Mouse (Mus musculus) lung, postnatal 25 days (tissue): ENCODE data around the gene Corin.
A peak's percentile ranks its signal among the peaks of the same experiment; 100 is the strongest.

Experiments used
- DNase-seq: peaks from one replicate; pipeline ENCODE4 v3.0.0; 2022; ENCODE audit warnings: low spot score

Corin gene

DNA sequence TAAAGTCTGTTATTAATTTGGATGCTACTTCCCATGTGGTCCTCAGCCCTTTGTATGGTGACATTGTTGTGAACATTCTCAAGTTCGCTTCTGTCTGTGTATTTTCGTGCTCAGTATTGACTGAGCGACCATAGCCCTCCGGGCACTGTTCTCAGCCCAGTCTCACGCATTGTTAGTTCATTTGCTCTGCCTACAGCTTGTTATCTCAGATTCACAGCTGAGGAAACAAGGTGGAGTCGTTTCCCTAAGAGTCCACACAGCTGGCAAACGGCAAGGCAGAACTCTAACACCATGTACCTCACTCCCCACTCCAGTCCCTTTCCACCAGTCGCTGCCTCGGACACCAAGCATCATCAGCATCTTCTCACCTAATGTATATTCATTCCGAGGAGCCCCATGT lies 63.1 kb downstream of the Corin start:
- DNase-seq: no peak

DNA sequence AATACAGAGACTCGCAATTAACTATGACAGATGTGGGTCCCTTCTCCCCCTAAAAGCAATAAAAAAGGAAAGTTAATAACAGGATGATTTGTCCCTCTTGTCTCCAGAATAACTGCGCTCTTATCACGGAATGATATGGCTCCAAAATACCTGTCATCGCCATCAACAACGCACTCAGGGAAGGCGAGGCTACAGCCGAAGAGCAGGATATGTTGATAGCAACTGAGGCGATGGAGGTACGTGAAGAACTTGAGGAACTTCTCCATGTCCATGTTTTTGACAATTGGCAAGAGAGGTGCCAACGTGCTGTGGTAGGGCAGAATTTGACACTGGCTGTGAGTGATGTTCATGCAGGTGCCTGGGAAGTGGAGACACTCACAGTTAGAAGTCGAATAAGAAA lies 69.2 kb downstream of the Corin start:
- DNase-seq: no peak

DNA sequence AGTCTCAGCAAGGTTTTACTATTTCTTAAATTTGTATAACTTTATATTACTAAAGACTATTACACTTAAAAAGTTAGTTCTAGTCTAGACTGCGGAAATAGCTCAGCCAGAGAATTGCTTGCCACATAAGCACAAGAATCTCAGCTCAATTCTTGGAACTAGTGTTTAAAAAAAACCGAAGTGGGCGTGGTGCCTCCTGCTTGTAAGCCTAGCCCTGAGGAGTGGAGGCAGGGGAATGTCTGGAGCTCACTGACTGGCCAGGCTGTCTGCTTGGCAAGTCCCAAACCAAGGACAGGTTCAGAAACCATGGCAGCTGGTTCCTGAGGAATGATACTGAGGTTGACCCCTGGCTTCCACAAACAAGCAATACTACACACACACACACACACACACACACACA lies 72.4 kb downstream of the Corin start:
- DNase-seq: no peak

DNA sequence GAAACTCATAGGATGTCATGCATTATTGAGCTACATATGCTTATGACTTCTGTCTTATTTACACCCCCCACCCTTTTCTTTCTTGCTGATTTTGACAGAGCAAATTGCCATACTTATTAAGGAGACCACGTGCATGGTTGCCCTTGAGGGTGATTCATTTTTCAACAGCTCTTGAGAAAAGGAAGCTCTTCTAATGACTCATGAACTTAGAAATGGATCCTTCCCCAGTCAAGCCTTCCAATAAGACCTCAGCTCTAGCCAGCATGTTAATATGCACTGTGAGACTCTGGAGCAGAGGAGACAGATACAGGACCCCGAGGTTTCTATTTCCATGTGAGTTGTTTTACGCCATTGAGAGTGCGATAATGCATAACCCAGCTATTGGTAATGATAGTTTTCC lies 76.7 kb downstream of the Corin start:
- no peak for DNase-seq

DNA sequence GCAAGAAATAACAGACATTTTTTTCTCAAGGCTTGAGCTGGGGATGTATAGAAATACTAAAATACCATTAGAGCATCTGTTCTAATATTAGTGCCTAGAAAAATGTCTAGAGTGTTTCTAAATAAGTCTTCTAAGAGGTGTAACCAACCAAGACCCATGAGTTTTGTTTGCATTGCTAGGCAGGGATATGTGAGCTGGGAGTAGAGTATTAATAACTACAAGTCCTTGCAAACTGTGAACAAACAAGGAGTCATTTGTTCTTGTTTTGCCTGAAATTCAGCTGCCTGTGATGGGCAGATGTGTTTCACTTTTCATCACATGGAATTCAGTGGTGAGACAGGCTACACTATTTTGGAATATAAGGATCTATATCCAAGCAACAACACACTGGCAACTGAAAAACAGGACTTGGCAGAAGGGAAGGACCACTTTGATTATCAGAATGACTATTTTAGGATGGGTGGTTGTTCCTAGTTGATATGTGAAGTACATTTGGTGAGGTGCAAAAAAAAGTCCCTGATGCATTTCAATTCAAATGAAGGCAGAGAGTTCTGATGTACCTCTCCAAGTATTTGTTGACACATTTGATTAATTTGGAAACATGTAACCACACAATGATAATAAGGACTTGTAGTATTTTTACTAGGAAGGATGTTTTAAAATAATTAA lies 78.8 kb downstream of the Corin start:
- no peak for DNase-seq

DNA sequence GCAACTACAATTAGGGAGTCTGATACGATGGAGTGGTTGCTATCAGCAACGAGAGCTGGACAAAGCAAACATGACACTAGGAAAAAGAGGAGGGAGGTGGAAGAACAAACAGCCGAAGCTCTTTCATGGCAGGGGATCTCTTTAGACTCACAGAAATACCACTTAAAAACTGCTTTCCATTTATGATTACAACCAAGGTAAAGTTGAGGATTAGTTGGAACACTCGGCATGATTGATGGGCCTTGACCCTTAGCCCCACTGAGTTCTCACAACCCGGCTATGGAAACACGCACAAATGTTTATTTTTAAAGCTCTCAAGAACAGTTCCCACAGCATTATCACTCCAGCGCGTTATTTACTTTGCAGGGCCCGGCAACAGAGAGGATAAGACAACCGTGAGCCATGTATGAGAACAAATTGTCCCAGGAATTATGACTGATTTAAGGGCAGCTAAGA lies 92.4 kb downstream of the Corin start:
- peak; percentile 53 for DNase-seq

DNA sequence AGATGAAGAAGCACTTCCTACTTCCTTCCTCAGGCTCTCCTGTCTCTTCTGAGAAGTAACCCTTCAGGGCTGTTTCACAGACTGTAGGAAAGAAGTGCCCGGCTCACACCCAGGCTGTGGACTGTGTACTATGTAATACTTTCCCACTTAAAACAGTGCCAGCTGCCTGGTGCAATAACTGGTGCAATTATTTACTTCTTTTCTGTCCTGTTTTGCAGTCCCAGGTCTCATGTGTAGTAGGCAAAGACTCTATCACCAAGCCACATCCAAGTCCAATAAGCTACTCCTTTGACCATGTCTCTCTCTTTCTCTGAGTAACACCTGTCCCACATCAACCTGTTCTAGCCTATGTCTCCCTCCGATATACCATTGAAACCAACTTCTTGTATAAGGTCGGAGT lies 93.4 kb downstream of the Corin start:
- no peak for DNase-seq

DNA sequence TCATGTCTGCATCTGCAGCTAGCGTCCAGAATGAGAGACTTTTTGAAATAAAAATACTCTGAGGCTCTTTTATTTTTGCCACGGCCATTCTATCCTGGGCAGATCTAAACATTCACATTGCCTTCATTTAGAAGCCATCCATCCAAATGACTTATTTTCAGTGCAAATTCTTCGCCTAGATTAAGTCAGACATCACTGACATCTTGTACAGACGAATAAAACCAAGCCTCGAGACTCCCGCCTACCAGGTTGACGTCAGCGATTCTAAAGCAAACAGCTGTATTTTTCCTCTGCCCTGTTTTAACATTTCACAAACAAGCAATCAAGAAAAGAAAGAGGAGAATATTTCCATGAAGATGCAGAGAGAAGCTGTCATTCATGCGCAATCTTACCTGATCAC lies 100.9 kb downstream of the Corin start:
- no peak for DNase-seq

DNA sequence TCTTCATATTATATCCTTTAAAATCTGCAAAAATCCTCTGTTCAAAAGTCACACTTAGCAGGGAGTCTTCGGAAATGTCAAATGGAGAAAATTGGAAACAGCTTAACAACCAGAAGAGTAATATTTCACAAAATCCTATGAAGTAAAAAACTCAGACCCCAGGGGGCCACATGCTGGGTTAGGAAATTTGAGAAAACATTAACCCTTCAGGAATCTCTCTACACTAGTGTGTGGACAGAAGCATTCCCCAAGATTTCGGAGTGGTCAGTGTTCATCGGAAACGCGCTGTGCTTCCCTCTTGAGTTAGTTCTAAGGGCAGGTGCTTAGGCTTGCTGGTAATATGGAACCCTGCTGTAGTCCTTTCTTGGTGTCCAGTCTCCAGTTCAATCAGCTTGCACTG lies 101.4 kb downstream of the Corin start:
- no peak for DNase-seq

DNA sequence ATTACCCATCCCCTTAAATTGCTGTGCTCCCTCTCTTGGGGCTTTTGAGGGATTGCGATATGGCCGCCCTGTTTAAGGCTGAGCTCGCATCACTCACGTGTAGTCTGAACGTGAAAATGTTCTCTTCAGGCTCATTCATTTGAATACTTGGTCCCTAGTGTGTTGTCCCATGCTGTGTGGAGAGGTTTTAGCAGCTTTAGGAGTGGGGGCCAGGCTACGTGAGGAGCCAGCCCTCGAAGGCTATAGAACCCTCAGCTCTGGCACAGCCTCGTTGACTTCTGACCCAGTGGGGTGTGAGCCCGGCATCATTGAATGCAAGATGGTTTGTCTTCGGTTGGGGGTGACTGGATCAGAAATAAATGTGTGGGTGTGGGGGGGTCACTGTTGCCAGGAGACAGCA lies 102.5 kb downstream of the Corin start:
- DNase-seq: no peak

DNA sequence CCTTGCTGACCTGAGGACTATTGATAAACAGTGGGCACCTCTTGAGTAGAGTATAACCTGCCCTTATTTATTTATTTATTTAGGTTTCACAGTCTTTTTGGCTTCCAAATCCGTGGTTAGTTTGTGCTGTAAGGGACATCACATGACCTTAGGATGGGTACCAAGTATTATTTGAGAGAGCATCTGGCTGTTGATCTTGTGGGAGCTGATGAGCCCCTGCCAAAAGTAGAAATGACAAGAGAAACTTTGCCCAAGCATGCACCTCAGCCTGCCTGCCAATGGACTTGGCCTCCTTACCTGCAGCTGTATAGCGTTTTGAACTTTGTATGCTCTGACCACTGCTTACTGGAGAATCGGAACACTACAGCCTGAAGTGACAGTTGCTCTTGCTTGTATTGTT lies 103.0 kb downstream of the Corin start:
- no peak for DNase-seq

DNA sequence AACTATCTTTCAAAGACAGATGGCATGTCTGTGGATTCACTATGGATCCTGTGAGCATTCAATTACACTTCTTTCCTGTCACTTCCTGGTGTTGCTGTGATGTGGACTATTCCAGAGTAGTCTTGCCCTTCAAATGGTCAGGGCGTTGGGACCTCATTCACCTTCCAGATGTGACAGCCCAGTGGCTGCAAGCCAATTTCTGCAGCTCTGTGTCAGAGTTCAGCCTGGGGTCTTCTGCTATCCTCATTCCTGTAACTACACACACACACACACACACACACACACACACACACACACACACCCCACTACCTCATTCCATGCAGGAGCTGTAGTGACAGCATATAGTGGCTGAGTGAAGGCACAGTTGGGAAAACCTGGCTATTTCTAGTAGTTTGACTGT lies 122.1 kb downstream of the Corin start:
- no peak for DNase-seq

DNA sequence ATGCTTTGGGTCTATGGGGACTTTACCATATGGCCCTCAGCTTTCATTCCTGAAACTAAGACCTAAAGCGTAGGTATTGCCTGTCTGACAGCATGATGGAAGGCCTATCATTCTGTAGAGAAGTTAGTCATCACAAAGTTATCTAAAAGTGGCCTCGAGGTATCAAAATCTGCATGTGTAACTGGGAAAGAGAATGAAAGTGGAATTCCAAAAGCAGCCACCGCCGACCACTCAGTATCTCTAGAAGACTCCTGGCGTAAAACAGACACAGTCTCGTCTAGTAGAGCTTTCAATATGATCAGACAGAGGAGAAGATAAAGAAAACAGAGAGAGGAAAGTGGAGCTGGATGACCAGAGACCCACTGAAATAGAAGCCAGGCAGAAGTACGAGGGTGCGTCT lies 123.7 kb downstream of the Corin start:
- DNase-seq: no peak

DNA sequence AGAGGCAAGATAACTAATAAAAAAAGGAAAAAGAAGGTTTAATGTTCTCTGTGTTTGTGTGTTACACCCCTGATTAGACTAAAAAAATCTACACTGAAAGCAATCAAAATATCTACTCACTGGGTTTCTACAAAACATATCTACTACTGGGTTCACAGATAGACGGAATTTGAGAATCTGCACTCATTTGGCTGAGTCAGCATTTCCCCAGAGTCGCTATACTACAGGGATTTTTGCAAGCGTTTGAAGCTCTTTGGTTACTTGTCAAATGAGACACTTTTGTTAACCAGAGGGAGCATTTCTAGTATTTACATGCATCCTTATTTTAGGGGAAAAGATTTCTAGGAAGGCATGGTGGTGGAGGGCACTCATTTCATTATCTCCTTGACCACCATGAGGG lies 136.3 kb downstream of the Corin start:
- no peak for DNase-seq

DNA sequence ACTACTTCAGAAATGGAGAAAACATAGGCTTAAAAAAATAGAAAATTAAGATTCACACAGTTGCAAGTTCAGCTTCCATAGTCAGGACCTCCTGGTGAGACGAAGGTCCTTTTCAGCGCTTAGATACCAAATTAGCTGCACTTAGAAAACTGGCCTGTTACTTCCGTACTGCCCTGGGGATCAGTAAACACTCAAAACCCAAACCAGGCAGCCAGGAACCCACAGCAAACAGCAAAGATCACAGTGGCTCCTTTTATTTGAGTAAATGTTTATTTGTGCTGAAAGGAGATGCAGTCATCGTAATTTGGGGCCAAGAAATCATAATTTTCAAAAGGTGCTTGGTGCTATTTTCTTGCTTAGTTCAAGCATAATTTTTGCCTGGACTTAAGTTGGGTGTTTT lies 138.5 kb downstream of the Corin start:
- DNase-seq: no peak

DNA sequence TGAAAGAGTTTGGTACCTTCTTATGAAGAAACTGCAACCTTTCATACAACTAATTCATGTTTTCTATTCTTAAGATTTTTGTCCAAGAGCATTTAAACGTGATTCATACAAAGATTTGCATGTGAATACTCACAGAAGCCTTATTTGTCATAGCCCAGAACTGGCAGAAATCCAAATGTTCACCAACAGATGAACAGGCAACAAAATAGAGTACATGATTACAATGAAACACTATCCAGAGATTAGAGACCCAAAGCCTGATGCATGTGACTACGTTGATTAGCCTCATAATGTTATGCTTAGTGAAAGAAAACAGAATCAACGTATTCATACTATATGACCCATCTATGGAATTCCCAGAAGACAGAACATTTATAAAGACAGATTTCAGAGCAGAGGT lies 140.4 kb downstream of the Corin start:
- no peak for DNase-seq

DNA sequence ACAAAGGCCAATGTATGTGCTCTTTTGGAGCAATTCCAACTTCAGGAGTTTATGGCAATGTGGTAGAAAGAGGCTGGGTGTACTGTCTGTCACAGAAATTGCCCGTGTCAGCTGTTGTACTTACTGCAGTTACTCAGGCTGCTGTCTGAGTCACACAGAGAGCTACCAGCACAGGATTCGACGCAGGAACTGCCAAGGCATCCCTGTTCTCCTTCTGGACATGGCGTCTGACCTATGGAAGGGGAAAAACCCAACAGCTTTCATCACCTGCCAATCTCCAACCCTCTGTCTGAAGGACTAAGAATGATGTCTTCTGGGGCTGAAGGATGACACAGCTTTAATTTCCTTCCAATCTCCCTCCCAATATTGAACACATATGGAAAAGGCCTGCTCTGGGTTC lies 150.5 kb downstream of the Corin start:
- DNase-seq: no peak

DNA sequence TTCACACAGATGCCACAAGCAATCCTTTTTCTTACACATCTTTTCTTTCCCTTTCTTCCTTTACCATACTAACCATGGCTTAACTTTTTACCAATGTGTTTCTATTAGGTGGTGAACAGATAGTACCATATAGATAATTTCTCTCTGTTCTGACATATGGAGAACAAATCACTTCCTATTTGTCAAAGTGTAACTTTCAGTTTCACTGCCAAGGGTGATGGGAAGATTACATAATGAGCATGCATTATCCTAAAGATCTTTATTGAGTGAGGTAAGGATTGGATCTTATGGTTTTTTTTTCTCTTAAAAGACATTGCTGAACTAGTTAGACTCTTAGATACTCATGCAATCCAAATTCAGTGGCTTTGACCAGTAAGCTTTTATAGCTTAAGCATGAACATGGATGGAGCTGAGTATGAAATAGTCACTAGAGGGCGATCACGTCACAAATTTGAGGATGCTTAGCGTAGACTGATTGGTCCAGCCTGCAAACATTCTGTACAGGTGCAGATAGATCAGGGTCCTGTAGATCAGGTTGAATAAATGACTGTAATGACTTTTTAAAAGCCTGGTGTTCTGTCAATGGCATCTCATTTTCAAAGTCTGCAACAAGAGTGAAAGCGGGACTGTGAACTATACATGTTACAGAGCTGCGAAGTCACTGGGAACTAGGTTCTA lies 154.1 kb downstream of the Corin start:
- DNase-seq: peak; percentile 43

DNA sequence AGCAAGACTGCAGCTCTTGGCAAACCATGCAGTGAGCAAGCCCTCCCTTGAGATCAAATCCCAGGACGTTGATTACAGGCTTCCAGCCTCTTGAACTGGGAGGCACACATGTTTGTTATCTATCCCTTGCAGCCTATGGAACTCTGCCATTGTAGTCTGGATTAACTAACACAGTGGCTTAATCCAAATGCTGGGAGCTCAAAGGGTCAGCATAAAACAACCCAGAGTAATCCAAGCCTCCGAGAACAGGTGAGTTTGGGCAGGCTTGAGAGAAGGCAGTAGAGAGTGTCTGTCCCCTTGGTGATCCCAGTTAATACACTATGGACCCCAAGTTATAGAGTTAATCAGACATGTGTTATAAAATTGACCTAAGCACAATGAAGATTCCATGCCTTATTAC lies 155.7 kb downstream of the Corin start:
- DNase-seq: no peak

DNA sequence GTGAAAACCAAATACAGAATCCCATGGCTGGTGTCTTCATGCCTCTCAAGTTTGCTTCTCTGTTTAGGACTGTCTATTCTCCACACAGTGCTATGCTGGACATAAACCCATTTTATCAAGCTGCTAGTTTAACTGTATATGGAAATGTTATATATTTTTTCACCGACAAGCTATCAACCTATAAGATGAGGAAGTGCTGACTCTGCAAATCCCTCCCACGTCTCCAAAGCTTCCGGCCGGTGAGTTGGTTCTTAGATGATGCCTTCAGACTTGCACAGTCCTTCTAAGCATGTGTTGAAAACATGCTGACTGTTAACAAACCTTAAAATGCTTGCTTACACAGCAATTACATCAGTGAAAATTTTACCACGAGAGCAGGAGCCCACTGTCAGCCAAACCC lies 168.4 kb downstream of the Corin start:
- no peak for DNase-seq

DNA sequence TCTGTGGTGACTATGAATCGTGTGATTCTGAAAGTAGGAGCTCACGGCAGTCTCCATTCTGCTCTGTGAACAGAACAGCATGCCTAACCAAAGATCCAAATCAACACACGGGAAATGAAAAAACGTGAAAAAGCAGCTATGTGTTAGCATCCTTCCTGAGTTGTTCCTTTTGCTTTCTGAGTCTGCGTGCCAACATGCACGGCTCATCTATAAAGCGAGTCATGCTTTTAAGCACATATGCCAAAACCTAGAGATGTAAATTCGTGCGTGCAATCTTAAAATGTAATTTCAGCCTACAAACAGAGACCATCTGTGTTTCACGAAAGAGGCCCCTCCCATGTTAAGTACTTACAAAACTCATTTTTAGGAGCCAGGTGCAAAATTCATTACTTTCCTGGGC lies 171.4 kb downstream of the Corin start:
- no peak for DNase-seq

DNA sequence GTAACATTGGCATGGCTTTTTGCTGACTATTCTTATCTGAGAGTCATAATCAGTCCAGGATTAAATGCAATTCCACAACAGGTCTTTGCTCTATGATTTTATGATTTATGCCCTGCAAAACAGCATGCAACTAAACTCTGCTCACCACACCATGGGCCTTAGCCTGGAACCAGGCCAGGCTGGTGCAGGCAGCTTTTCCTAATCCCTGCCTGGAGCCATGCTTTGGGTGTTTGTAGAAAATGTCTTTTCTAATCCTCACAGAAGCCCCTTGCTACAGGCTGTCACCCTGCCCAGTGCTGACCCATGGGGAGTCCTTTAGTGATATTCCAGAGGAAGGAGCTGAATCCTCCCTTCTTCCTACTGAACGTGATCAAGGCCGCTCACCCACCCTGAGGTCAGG lies 173.1 kb downstream of the Corin start:
- no peak for DNase-seq

DNA sequence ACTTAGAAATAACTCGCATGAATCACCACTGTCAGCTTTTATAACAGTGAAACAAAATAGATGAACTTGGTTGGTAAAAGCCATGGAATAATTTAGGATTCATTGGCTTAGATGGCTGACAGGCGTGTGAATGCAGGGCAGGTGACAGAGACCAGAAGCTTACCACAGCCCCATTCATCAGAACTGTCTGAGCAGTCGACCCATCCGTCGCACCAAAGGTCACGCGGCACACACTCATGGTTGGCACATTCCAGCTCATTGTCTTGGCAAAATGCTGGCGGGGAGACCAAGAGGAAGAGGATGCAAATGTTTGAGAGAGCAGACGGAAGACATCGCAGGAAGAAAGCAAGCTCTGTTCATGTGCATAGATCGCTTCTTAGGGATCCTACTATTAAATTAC lies 173.6 kb downstream of the Corin start:
- no peak for DNase-seq

DNA sequence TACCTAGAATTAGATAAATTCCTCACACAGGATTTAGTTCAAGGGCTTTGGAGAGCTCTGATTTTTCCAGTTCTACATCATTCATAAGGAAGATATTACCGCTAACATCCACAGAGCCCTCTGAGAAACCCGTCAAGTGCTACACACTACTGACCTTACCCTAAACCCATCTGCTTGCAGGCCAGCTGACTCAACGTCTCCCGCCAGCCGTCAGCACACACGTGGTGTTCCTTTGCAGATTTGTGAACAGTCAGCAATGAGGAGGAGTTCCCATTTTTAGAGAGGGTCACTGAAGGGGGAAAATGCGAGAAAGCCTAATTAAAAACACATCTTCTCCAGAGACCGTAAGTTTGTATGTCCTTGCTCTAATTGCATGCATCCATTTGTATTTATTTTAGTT lies 174.8 kb downstream of the Corin start:
- DNase-seq: no peak
